Mouse (Mus musculus): ENCODE results near the gene Rita1. TPM values are rescaled to one million over a fixed set of nuclear protein-coding genes. Genes with fewer than 3 reads are reported as not detected.
A peak's percentile ranks its signal among the peaks of the same experiment; 100 is the strongest.

The Rita1 gene
- polyA plus RNA-seq, 1 experiment from 2014 or later = 13.4 TPM

GRCm38 (mm10) chr5:120611416-120611815 is 973 bp downstream of the Rita1 start:
- H3K36me3 ChIP-seq (ENCODE audit: control insufficient read depth, insufficient read depth, low read length) = peaks cover 11% of the 10 kb centered on the region
- H3K9me3 ChIP-seq (replicated peaks; ENCODE audit: control insufficient read depth, low read length) = peaks cover 6% of the 10 kb centered on the region; the same call in 1 of the 2 replicates
- peaks cover 11% of the 10 kb centered on the region for H3K4me1 ChIP-seq (ENCODE audit: control insufficient read depth, insufficient read depth, low read length)
- no peak for ATAC-seq (ENCODE audit: insufficient read depth, low FRiP score)
- WGBS = 47% methylated on average over 8 of the region's 8 CpGs
- H3K27ac ChIP-seq (ENCODE audit: low read length) = no peak overlapping the region; the same call in 1 of the 2 replicates
- peak overlapping the region; percentile 83 for H3K4me2 ChIP-seq (ENCODE audit: low read depth, low read length)
- peak overlapping the region; percentile 79 for H3K9ac ChIP-seq (ENCODE audit: low read length)
- H3K27me3 ChIP-seq (ENCODE audit: control insufficient read depth, insufficient read depth, low read length) = no peaks in the 10 kb centered on the region
- H3K4me3 ChIP-seq (replicated peaks; ENCODE audit: low read length) = peak overlapping the region; percentile 93

GRCm38 (mm10) chr5:120610906-120611305 is 1.5 kb downstream of the Rita1 start:
- H3K4me2 ChIP-seq (ENCODE audit: low read depth, low read length) = peak overlapping the region; percentile 83
- ATAC-seq (ENCODE audit: insufficient read depth, low FRiP score) = no peak
- H3K27me3 ChIP-seq (ENCODE audit: control insufficient read depth, insufficient read depth, low read length) = no peaks in the 10 kb centered on the region
- peaks cover 6% of the 10 kb centered on the region for H3K36me3 ChIP-seq (ENCODE audit: control insufficient read depth, insufficient read depth, low read length)
- peak overlapping the region; percentile 93; the same call in 1 of the 2 replicates for H3K4me3 ChIP-seq (replicated peaks; ENCODE audit: low read length)
- 0 out of 2 replicates have a peak, but pooled peaks cover 2% of the 10 kb centered on the region for H3K9me3 ChIP-seq (replicated peaks; ENCODE audit: control insufficient read depth, low read length)
- peak overlapping the region; percentile 79; the same call in 1 of the 2 replicates for H3K9ac ChIP-seq (ENCODE audit: low read length)
- 86% methylated on average over 5 of the region's 5 CpGs for WGBS
- no peak overlapping the region for H3K27ac ChIP-seq (ENCODE audit: low read length)
- peaks cover 11% of the 10 kb centered on the region for H3K4me1 ChIP-seq (ENCODE audit: control insufficient read depth, insufficient read depth, low read length)

GRCm38 (mm10) chr5:120609246-120609775 is 3.1 kb downstream of the Rita1 start:
- Histone ChIP-seq H3K27ac (ENCODE audit: low read length) (no peak overlapping the region), H3K27me3 (ENCODE audit: control insufficient read depth, insufficient read depth, low read length) (no peaks in the 10 kb centered on the region), H3K36me3 (ENCODE audit: control insufficient read depth, insufficient read depth, low read length) (no peaks in the 10 kb centered on the region), H3K9ac (ENCODE audit: low read length) (no peak overlapping the region), H3K4me2 (ENCODE audit: low read depth, low read length) (no peak overlapping the region), H3K4me3 (replicated peaks; ENCODE audit: low read length) (no peak overlapping the region), H3K4me1 (ENCODE audit: control insufficient read depth, insufficient read depth, low read length) (peaks cover 16% of the 10 kb centered on the region), H3K9me3 (replicated peaks; ENCODE audit: control insufficient read depth, low read length) (no peaks in the 10 kb centered on the region)
- 81% methylated on average over 16 of the region's 16 CpGs for WGBS
- ATAC-seq (ENCODE audit: insufficient read depth, low FRiP score) = no peak

- no peak overlapping the region for H3K27ac ChIP-seq (ENCODE audit: low read length)
- H3K4me3 ChIP-seq (replicated peaks; ENCODE audit: low read length) = no peak overlapping the region
- H3K36me3 ChIP-seq (ENCODE audit: control insufficient read depth, insufficient read depth, low read length) = no peaks in the 10 kb centered on the region
- 82% methylated on average over 3 of the region's 3 CpGs for WGBS
- H3K9me3 ChIP-seq (replicated peaks; ENCODE audit: control insufficient read depth, low read length) = no peaks in the 10 kb centered on the region
- H3K9ac ChIP-seq (ENCODE audit: low read length) = no peak overlapping the region
- ATAC-seq (ENCODE audit: insufficient read depth, low FRiP score) = no peak
- no peaks in the 10 kb centered on the region for H3K27me3 ChIP-seq (ENCODE audit: control insufficient read depth, insufficient read depth, low read length)
- no peak overlapping the region for H3K4me2 ChIP-seq (ENCODE audit: low read depth, low read length)
- H3K4me1 ChIP-seq (ENCODE audit: control insufficient read depth, insufficient read depth, low read length) = peaks cover 16% of the 10 kb centered on the region
These were observed 5.1 kb downstream of the Rita1 start for GRCm38 (mm10) chr5:120607335-120607734.

GRCm38 (mm10) chr5:120606590-120607200 is 5.7 kb downstream of the Rita1 start:
- WGBS = 66% methylated on average over 25 of the region's 25 CpGs
- Histone ChIP-seq H3K36me3 (ENCODE audit: control insufficient read depth, insufficient read depth, low read length) (no peaks in the 10 kb centered on the region), H3K9ac (ENCODE audit: low read length) (no peak overlapping the region), H3K27ac (ENCODE audit: low read length) (no peak overlapping the region), H3K4me3 (replicated peaks; ENCODE audit: low read length) (no peak overlapping the region), H3K4me1 (ENCODE audit: control insufficient read depth, insufficient read depth, low read length) (peaks cover 15% of the 10 kb centered on the region), H3K9me3 (replicated peaks; ENCODE audit: control insufficient read depth, low read length) (no peaks in the 10 kb centered on the region), H3K27me3 (ENCODE audit: control insufficient read depth, insufficient read depth, low read length) (no peaks in the 10 kb centered on the region), H3K4me2 (ENCODE audit: low read depth, low read length) (no peak overlapping the region)
- no peak for ATAC-seq (ENCODE audit: insufficient read depth, low FRiP score)

GRCm38 (mm10) chr5:120605688-120606087 is 6.7 kb downstream of the Rita1 start:
- H3K4me2 ChIP-seq (ENCODE audit: low read depth, low read length) = peak overlapping the region; percentile 68
- no peaks in the 10 kb centered on the region for H3K36me3 ChIP-seq (ENCODE audit: control insufficient read depth, insufficient read depth, low read length)
- H3K27me3 ChIP-seq (ENCODE audit: control insufficient read depth, insufficient read depth, low read length) = no peaks in the 10 kb centered on the region
- no peak overlapping the region for H3K27ac ChIP-seq (ENCODE audit: low read length)
- peaks cover 5% of the 10 kb centered on the region; the same call in 1 of the 2 replicates for H3K4me1 ChIP-seq (ENCODE audit: control insufficient read depth, insufficient read depth, low read length)
- H3K4me3 ChIP-seq (replicated peaks; ENCODE audit: low read length) = peak overlapping the region; percentile 42
- H3K9ac ChIP-seq (ENCODE audit: low read length) = peak overlapping the region; percentile 65; the same call in 1 of the 2 replicates
- under 1% methylated on average over 8 of the region's 8 CpGs for WGBS
- no peaks in the 10 kb centered on the region for H3K9me3 ChIP-seq (replicated peaks; ENCODE audit: control insufficient read depth, low read length)
- peak; percentile 62; the same call in 1 of the 2 replicates for ATAC-seq (ENCODE audit: insufficient read depth, low FRiP score)

- peak; percentile 35; the same call in 1 of the 2 replicates for ATAC-seq (ENCODE audit: insufficient read depth, low FRiP score)
- Histone ChIP-seq H3K9me3 (replicated peaks; ENCODE audit: control insufficient read depth, low read length) (no peaks in the 10 kb centered on the region), H3K4me1 (ENCODE audit: control insufficient read depth, insufficient read depth, low read length) (peaks cover 5% of the 10 kb centered on the region; the same call in 1 of the 2 replicates), H3K27me3 (ENCODE audit: control insufficient read depth, insufficient read depth, low read length) (no peaks in the 10 kb centered on the region), H3K36me3 (ENCODE audit: control insufficient read depth, insufficient read depth, low read length) (no peaks in the 10 kb centered on the region), H3K4me2 (ENCODE audit: low read depth, low read length) (peak overlapping the region; percentile 68), H3K4me3 (replicated peaks; ENCODE audit: low read length) (peak overlapping the region; percentile 42), H3K9ac (ENCODE audit: low read length) (peak overlapping the region; percentile 65), H3K27ac (ENCODE audit: low read length) (no peak overlapping the region; the same call in 1 of the 2 replicates)
- WGBS = under 1% methylated on average over 10 of the region's 10 CpGs
These were observed 7.1 kb downstream of the Rita1 start for GRCm38 (mm10) chr5:120605241-120605661.

- Histone ChIP-seq H3K9ac (ENCODE audit: low read length) (peak overlapping the region; percentile 65), H3K9me3 (replicated peaks; ENCODE audit: control insufficient read depth, low read length) (no peaks in the 10 kb centered on the region), H3K4me1 (ENCODE audit: control insufficient read depth, insufficient read depth, low read length) (peaks cover 5% of the 10 kb centered on the region; the same call in 1 of the 2 replicates), H3K27me3 (ENCODE audit: control insufficient read depth, insufficient read depth, low read length) (no peaks in the 10 kb centered on the region), H3K27ac (ENCODE audit: low read length) (no peak overlapping the region; the same call in 1 of the 2 replicates), H3K4me2 (ENCODE audit: low read depth, low read length) (peak overlapping the region; percentile 68), H3K36me3 (ENCODE audit: control insufficient read depth, insufficient read depth, low read length) (no peaks in the 10 kb centered on the region), H3K4me3 (replicated peaks; ENCODE audit: low read length) (peak overlapping the region; percentile 42)
- ATAC-seq (ENCODE audit: insufficient read depth, low FRiP score) = peak; percentile 32; the same call in 1 of the 2 replicates
- WGBS = 8% methylated on average over 6 of the region's 6 CpGs
These were observed 7.5 kb downstream of the Rita1 start for GRCm38 (mm10) chr5:120604839-120605238.

- Histone ChIP-seq H3K4me1 (ENCODE audit: control insufficient read depth, insufficient read depth, low read length) (peaks cover 5% of the 10 kb centered on the region; the same call in 1 of the 2 replicates), H3K27me3 (ENCODE audit: control insufficient read depth, insufficient read depth, low read length) (no peaks in the 10 kb centered on the region), H3K27ac (ENCODE audit: low read length) (no peak overlapping the region), H3K9me3 (replicated peaks; ENCODE audit: control insufficient read depth, low read length) (no peaks in the 10 kb centered on the region), H3K4me2 (ENCODE audit: low read depth, low read length) (no peak overlapping the region), H3K9ac (ENCODE audit: low read length) (no peak overlapping the region), H3K4me3 (replicated peaks; ENCODE audit: low read length) (no peak overlapping the region), H3K36me3 (ENCODE audit: control insufficient read depth, insufficient read depth, low read length) (no peaks in the 10 kb centered on the region)
- no peak for ATAC-seq (ENCODE audit: insufficient read depth, low FRiP score)
- 70% methylated on average over 7 of the region's 7 CpGs for WGBS
These were observed 8.9 kb downstream of the Rita1 start for GRCm38 (mm10) chr5:120603515-120603914.

Data from stomach, embryonic 16.5 days (tissue).